In genomic region chr16:33056095-33056785, GRCm38 (mm10) we compare ENCODE assay signal across 8 mouse cellular contexts. TPM values are rescaled to one million over a fixed set of nuclear protein-coding genes. Genes with fewer than 3 reads are reported as not detected.
A peak's percentile ranks its signal among the peaks of the same experiment; 100 is the strongest.
DNase-seq lines count a peak whose midpoint lies in the region; ATAC-seq and TF ChIP-seq lines count a peak whose summit lies in the region.

Gene Iqcg (minus strand): TSS chr16:33056218.
Gene Rpl35a (plus strand): TSS chr16:33056453.

- peak within 1 kb of the TSS; percentile 96 for H3K4me3 ChIP-seq in bone marrow, adult 2 months (replicated peaks; ENCODE audit: control insufficient read depth, low read depth, low read length)
- H3K4me3 ChIP-seq in embryonic facial prominence, embryonic 15.5 days (replicated peaks), result peak within 1 kb of the TSS; percentile 92
- peak within 1 kb of the TSS; percentile 89 for H3K4me3 ChIP-seq in kidney, embryonic 14.5 days (ENCODE audit: low read length)
- H3K4me3 ChIP-seq in limb, embryonic 15.5 days, result peak within 1 kb of the TSS; percentile 93

- H3K4me1 ChIP-seq in bone marrow, adult 2 months (ENCODE audit: control insufficient read depth, insufficient read depth, low read length), result peaks cover 2% of the 10 kb centered on the region; the same call in 1 of the 2 replicates
- H3K4me1 ChIP-seq in embryonic facial prominence, embryonic 15.5 days, result peaks cover 12% of the 10 kb centered on the region
- peaks cover 14% of the 10 kb centered on the region for H3K4me1 ChIP-seq in kidney, embryonic 14.5 days (ENCODE audit: control insufficient read depth, insufficient read depth, low read length)
- H3K4me1 ChIP-seq in limb, embryonic 15.5 days, result peaks cover 20% of the 10 kb centered on the region

- H3K36me3 ChIP-seq in embryonic facial prominence, embryonic 15.5 days, result peaks cover 31% of the 10 kb centered on the region
- peaks cover 35% of the 10 kb centered on the region for H3K36me3 ChIP-seq in kidney, embryonic 14.5 days (ENCODE audit: control insufficient read depth, insufficient read depth, low read length)
- peaks cover 31% of the 10 kb centered on the region for H3K36me3 ChIP-seq in limb, embryonic 15.5 days

- WGBS in bone marrow, adult 2 months, result under 1% methylated on average over 47 of the region's 47 CpGs
- under 1% methylated on average over 47 of the region's 47 CpGs for WGBS in embryonic facial prominence, embryonic 15.5 days
- WGBS in kidney, embryonic 14.5 days, result under 1% methylated on average over 47 of the region's 47 CpGs
- WGBS in limb, embryonic 15.5 days, result under 1% methylated on average over 47 of the region's 47 CpGs

- no peaks in the 10 kb centered on the region for H3K9me3 ChIP-seq in embryonic facial prominence, embryonic 15.5 days (replicated peaks)
- H3K9me3 ChIP-seq in kidney, embryonic 14.5 days (ENCODE audit: control insufficient read depth, low read length), result no peaks in the 10 kb centered on the region
- H3K9me3 ChIP-seq in limb, embryonic 15.5 days, result no peaks in the 10 kb centered on the region

- no peaks in the 10 kb centered on the region for H3K27me3 ChIP-seq in embryonic facial prominence, embryonic 15.5 days
- no peaks in the 10 kb centered on the region for H3K27me3 ChIP-seq in kidney, embryonic 14.5 days (ENCODE audit: control insufficient read depth, insufficient read depth, low read length)
- no peaks in the 10 kb centered on the region for H3K27me3 ChIP-seq in limb, embryonic 15.5 days

- peak within 1 kb of the TSS; percentile 89 for H3K27ac ChIP-seq in bone marrow, adult 2 months (ENCODE audit: control insufficient read depth, insufficient read depth, low read depth, low read length, poor library complexity)
- H3K27ac ChIP-seq in embryonic facial prominence, embryonic 15.5 days (replicated peaks), result peak within 1 kb of the TSS; percentile 92
- peak within 1 kb of the TSS; percentile 83 for H3K27ac ChIP-seq in kidney, embryonic 14.5 days (ENCODE audit: low read depth, low read length)
- H3K27ac ChIP-seq in limb, embryonic 15.5 days, result peak within 1 kb of the TSS; percentile 94

- ATAC-seq in embryonic facial prominence, embryonic 15.5 days (ENCODE audit: insufficient number of reproducible peaks, low FRiP score, low TSS enrichment, low read depth), result peak; percentile 91
- ATAC-seq in kidney, embryonic 14.5 days (ENCODE audit: low FRiP score, low TSS enrichment), result peak; percentile 92
- peak; percentile 89 for ATAC-seq in limb, embryonic 15.5 days (ENCODE audit: insufficient number of reproducible peaks, low FRiP score, low TSS enrichment, low read depth)

- peak within 1 kb of the TSS; percentile 66 for H3K4me2 ChIP-seq in embryonic facial prominence, embryonic 15.5 days (replicated peaks)
- peak within 1 kb of the TSS; percentile 67 for H3K4me2 ChIP-seq in kidney, embryonic 14.5 days (replicated peaks; ENCODE audit: low read depth, low read length)
- peak within 1 kb of the TSS; percentile 57 for H3K4me2 ChIP-seq in limb, embryonic 15.5 days

- peak; percentile 89 for TF ChIP-seq POLR2A in bone marrow, adult 2 months (IDR thresholded peaks at IDR 0.05; ENCODE audit: borderline replicate concordance, control insufficient read depth, low read depth, low read length)

- DNase-seq in 416B (ENCODE audit: low read depth), result peak; percentile 95
- DNase-seq in heart, adult 9 months (ENCODE audit: low spot score in 2 of 2), result peak; percentile 91
- DNase-seq in monocyte, adult 2 months (ENCODE audit: low read depth in 1 of 2, low spot score in 2 of 2), result peak; percentile 78 to 88
- peak; percentile 84 to 87 for DNase-seq in spleen, postnatal 36 days (ENCODE audit: low spot score in 2 of 2)

- H3K9ac ChIP-seq in embryonic facial prominence, embryonic 15.5 days, result peak within 1 kb of the TSS; percentile 91
- H3K9ac ChIP-seq in kidney, embryonic 14.5 days (ENCODE audit: low read depth, low read length), result peak within 1 kb of the TSS; percentile 91
- peak within 1 kb of the TSS; percentile 95 for H3K9ac ChIP-seq in limb, embryonic 15.5 days

- TF ChIP-seq CTCF in bone marrow, adult 2 months (IDR thresholded peaks at IDR 0.05; ENCODE audit: control insufficient read depth, insufficient read depth, low read length), result no peak

RNA-seq across cellular contexts. Expression of gene Iqcg, which starts in this region (rescaled TPM):
- polyA plus RNA-seq in bone marrow, adult 2 months (2011; ENCODE audit: insufficient read depth, insufficient read length, low replicate concordance, missing spikeins), result 1.8 TPM in 1 of 2 replicates, not detected in the other
- polyA plus RNA-seq in embryonic facial prominence, embryonic 15.5 days (2015; fragmentation: Nextera tagmentation; extraction: Ambion mirVana), result 7.5 and 12.1 TPM in 2 replicates
- 5.1 and 5.6 TPM in 2 replicates for polyA plus RNA-seq in kidney, embryonic 14.5 days (2014; fragmentation: Nextera tagmentation; extraction: Ambion mirVana)
- 1.6 and 2.0 TPM in 2 replicates for polyA plus RNA-seq in limb, embryonic 15.5 days (2015; fragmentation: Nextera tagmentation; extraction: Ambion mirVana)

RNA-seq across cellular contexts. Expression of gene Rpl35a, which starts in this region (rescaled TPM):
- 942 and 1,406 TPM in 2 replicates for polyA plus RNA-seq in bone marrow, adult 2 months (2011; ENCODE audit: insufficient read depth, insufficient read length, low replicate concordance, missing spikeins)
- 817 and 937 TPM in 2 replicates for polyA plus RNA-seq in embryonic facial prominence, embryonic 15.5 days (2015; fragmentation: Nextera tagmentation; extraction: Ambion mirVana)
- 1,051 and 1,546 TPM in 2 replicates for polyA plus RNA-seq in kidney, embryonic 14.5 days (2014; fragmentation: Nextera tagmentation; extraction: Ambion mirVana)
- 774 and 915 TPM in 2 replicates for polyA plus RNA-seq in limb, embryonic 15.5 days (2015; fragmentation: Nextera tagmentation; extraction: Ambion mirVana)

Comparison
In these comparisons a context has a peak if more than half of its experiments do, and no peak if none do; other contexts are left out.
1. Peak in every context shown above with its lines: DNase-seq, ATAC-seq, H3K4me3 ChIP-seq and H3K27ac ChIP-seq.